Mouse (Mus musculus): Measurements from ENCODE around the gene Thpo. TPM values are rescaled to one million over a fixed set of nuclear protein-coding genes. Genes with fewer than 3 reads are reported as not detected.

The Thpo gene
- total and polyA plus RNA-seq, 3 experiments, result not detected

- TF ChIP-seq POLR2AphosphoS2 (IDR thresholded peaks at IDR 0.05; ENCODE audit: low read length), result peak; percentile 38; the same call in 1 of the 2 replicates
- TF ChIP-seq TAL1 (IDR thresholded peaks at IDR 0.05; ENCODE audit: low read length), result no peak
- no peak for TF ChIP-seq MEF2A (IDR thresholded peaks at IDR 0.05; ENCODE audit: extremely low read depth, insufficient replicate concordance, low read depth, low read length, poor library complexity, severe bottlenecking)
- no peak for TF ChIP-seq ZMIZ1 (IDR thresholded peaks at IDR 0.05; ENCODE audit: low read depth, low read length)
- TF ChIP-seq USF2 (IDR thresholded peaks at IDR 0.05; ENCODE audit: borderline replicate concordance in 1 of 2, insufficient read depth in 1 of 2, low read depth in 1 of 2, low read length in 2 of 2), result no peak
- TF ChIP-seq ETS1 (IDR thresholded peaks at IDR 0.05; ENCODE audit: low read depth, low read length), result peak; percentile 39; the same call in 1 of the 2 replicates
- TF ChIP-seq CHD1 (IDR thresholded peaks at IDR 0.05; ENCODE audit: low read depth, low read length), result no peak
- TF ChIP-seq MAFK (IDR thresholded peaks at IDR 0.05; ENCODE audit: borderline replicate concordance, low read depth, low read length), result no peak
- no peak for TF ChIP-seq BHLHE40 (IDR thresholded peaks at IDR 0.05; ENCODE audit: borderline replicate concordance, low read depth, low read length)
- no peak for TF ChIP-seq TCF12 (IDR thresholded peaks at IDR 0.05; ENCODE audit: low read depth, low read length)
- no peak for TF ChIP-seq TBP (IDR thresholded peaks at IDR 0.05; ENCODE audit: low read depth, low read length)
- no peak for TF ChIP-seq HCFC1 (IDR thresholded peaks at IDR 0.05; ENCODE audit: low read depth, low read length)
- TF ChIP-seq SMC3 (IDR thresholded peaks at IDR 0.05; ENCODE audit: low read depth, low read length), result no peak
- TF ChIP-seq RAD21 (IDR thresholded peaks at IDR 0.05; ENCODE audit: low read depth, low read length), result no peak
- peak in 1 of 2 experiments; percentile 36; a peak in 1 of 4 replicates for TF ChIP-seq EP300 (IDR thresholded peaks at IDR 0.05; ENCODE audit: low read depth in 1 of 2, low read length in 2 of 2)
- TF ChIP-seq MAX (IDR thresholded peaks at IDR 0.05; ENCODE audit: low read length), result no peak
- TF ChIP-seq MXI1 (IDR thresholded peaks at IDR 0.05; ENCODE audit: low read depth, low read length), result no peak
- no peak for TF ChIP-seq ZC3H11A (IDR thresholded peaks at IDR 0.05; ENCODE audit: low read depth, low read length)
- no peak for TF ChIP-seq UBTF (IDR thresholded peaks at IDR 0.05; ENCODE audit: borderline replicate concordance, insufficient read depth, low read depth, low read length)
These were observed 56.2 kb downstream of the Thpo start (continued) for GRCm38 (mm10) chr16:20677974-20678675.

DNA sequence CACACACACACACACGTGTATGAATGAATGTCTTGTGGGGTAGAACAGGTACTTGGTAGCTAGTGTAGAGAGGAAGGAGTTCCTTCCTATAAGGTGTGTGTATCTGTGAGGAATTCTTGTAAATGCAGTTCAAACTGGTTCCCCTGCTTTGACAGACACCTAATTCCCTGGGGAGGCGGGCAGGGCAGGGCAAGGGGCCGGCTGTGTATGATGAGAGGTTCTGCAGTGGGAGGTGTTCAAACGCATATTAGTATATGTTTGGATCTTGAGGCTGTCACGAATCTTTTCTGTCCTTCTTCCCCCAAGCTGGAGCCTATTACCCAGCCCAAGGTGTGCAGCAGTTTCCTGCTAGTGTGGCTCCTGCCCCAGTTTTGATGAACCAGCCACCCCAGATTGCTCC, 56.9 kb downstream of the Thpo start:
- 0 out of 2 replicates have a peak overlapping the region, but pooled peaks have one; percentile 17 for H3K9ac ChIP-seq (ENCODE audit: control insufficient read depth, low read depth, low read length, poor library complexity, severe bottlenecking)
- H3K79me2 ChIP-seq (ENCODE audit: control insufficient read depth, insufficient read depth, low read length, poor library complexity), result peaks cover 64% of the 10 kb centered on the region
- H3K4me1 ChIP-seq (ENCODE audit: control insufficient read depth in 1 of 2, insufficient read depth in 2 of 2, low read length in 2 of 2), result peaks cover 11 to 35% of the 10 kb centered on the region in 2 experiments
- peak overlapping the region; percentile 21 for H3K27ac ChIP-seq (ENCODE audit: control insufficient read depth, low read depth, low read length)
- DNase-seq (ENCODE audit: low read depth, low spot score), result no peak
- H3K27me3 ChIP-seq (ENCODE audit: control insufficient read depth in 1 of 2, insufficient read depth in 2 of 2, low read length in 2 of 2), result no peaks in the 10 kb centered on the region
- H3K4me3 ChIP-seq (ENCODE audit: control insufficient read depth in 1 of 2, insufficient read depth in 1 of 2, low read depth in 2 of 2, low read length in 2 of 2), result no peak overlapping the region
- H3K9me3 ChIP-seq (replicated peaks; ENCODE audit: insufficient read depth, low read length), result no peaks in the 10 kb centered on the region
- no peak for TF ChIP-seq ZMIZ1 (IDR thresholded peaks at IDR 0.05; ENCODE audit: low read depth, low read length)
- no peak for TF ChIP-seq BHLHE40 (IDR thresholded peaks at IDR 0.05; ENCODE audit: borderline replicate concordance, low read depth, low read length)
- no peak for TF ChIP-seq MAX (IDR thresholded peaks at IDR 0.05; ENCODE audit: low read length)
- TF ChIP-seq EP300 (IDR thresholded peaks at IDR 0.05; ENCODE audit: low read depth in 1 of 2, low read length in 2 of 2), result no peak
- TF ChIP-seq KAT2A (conservative IDR thresholded peaks at IDR 0.05; ENCODE audit: low read depth, low read length), result no peak
- TF ChIP-seq NRF1 (IDR thresholded peaks at IDR 0.05; ENCODE audit: insufficient read depth, low read depth, low read length, poor library complexity, severe bottlenecking), result no peak
- TF ChIP-seq POLR2AphosphoS2 (IDR thresholded peaks at IDR 0.05; ENCODE audit: low read length), result no peak
- no peak for TF ChIP-seq ZC3H11A (IDR thresholded peaks at IDR 0.05; ENCODE audit: low read depth, low read length)
- no peak for TF ChIP-seq TCF12 (IDR thresholded peaks at IDR 0.05; ENCODE audit: low read depth, low read length)
- TF ChIP-seq CTCF (IDR thresholded peaks at IDR 0.05 in 2 of 3, conservative IDR thresholded peaks at IDR 0.05 in 1 of 3; ENCODE audit: control insufficient read depth in 1 of 3, insufficient read depth in 1 of 3, low read depth in 2 of 3, low read length in 3 of 3, poor library complexity in 1 of 3, severe bottlenecking in 1 of 3), result no peak
- TF ChIP-seq GATA1 (IDR thresholded peaks at IDR 0.05; ENCODE audit: low read depth, low read length), result no peak
- TF ChIP-seq POLR2AphosphoS5 (IDR thresholded peaks at IDR 0.05; ENCODE audit: borderline replicate concordance, low read depth, low read length), result no peak
- TF ChIP-seq ETS1 (IDR thresholded peaks at IDR 0.05; ENCODE audit: low read depth, low read length), result no peak
- TF ChIP-seq CHD2 (IDR thresholded peaks at IDR 0.05; ENCODE audit: low read length), result no peak
- TF ChIP-seq GABPA (IDR thresholded peaks at IDR 0.05; ENCODE audit: low read depth, low read length), result no peak
- no peak for TF ChIP-seq E2F4 (IDR thresholded peaks at IDR 0.05; ENCODE audit: borderline replicate concordance, low read depth, low read length)
- peaks cover 50 to 51% of the 10 kb centered on the region in 2 experiments for H3K36me3 ChIP-seq (ENCODE audit: control insufficient read depth in 1 of 2, insufficient read depth in 2 of 2, low read length in 2 of 2)

Data from MEL (cell line).